Mouse (Mus musculus) midbrain, embryonic 13.5 days (tissue): ENCODE measurements at regions not wholly inside any gene's neighbourhood (a gene's known extent, or its start where the extent isn't known, plus 50 kb on each side); places are given as distances from the start of the nearest gene placed in this dataset.

ENCODE experiments used
- ATAC-seq: fragments of 200-750 bp; cut with Nextera tagmentation; 2 replicates; pipeline ENCODE4 v1.8.0; 2017; ENCODE audit warnings: mild to moderate bottlenecking, moderate TSS enrichment, moderate library complexity
- H3K27ac ChIP-seq: fragments of 300-500 bp; sonication (generic); 2 replicates; pipeline ENCODE4 v1.5.1; 2015; ENCODE audit warnings: inconsistent platforms, mild to moderate bottlenecking, moderate library complexity
- H3K27me3 ChIP-seq: fragments of 300-500 bp; sonication (generic); 2 replicates; pipeline ENCODE4 v1.6.1; 2015; ENCODE audit warnings: mild to moderate bottlenecking, inconsistent platforms
- H3K36me3 ChIP-seq: fragments of 300-500 bp; sonication (generic); 2 replicates; pipeline ENCODE4 v1.6.1; 2015; ENCODE audit warnings: mild to moderate bottlenecking, inconsistent platforms
- H3K4me1 ChIP-seq: fragments of 300-500 bp; sonication (generic); replicated peaks from 2 replicates; pipeline ENCODE4 v1.6.1; 2015; ENCODE audit warnings: inconsistent platforms
- H3K4me2 ChIP-seq: fragments of 300-500 bp; sonication (generic); replicated peaks from 2 replicates; pipeline ENCODE4 v1.6.1; 2015; ENCODE audit warnings: moderate library complexity, mild to moderate bottlenecking, inconsistent platforms
- H3K4me3 ChIP-seq: fragments of 300-500 bp; sonication (generic); replicated peaks from 2 replicates; pipeline ENCODE4 v1.5.1; 2015; ENCODE audit warnings: mild to moderate bottlenecking, inconsistent platforms
- H3K9ac ChIP-seq: fragments of 300-500 bp; sonication (generic); replicated peaks from 2 replicates; pipeline ENCODE4 v1.6.1; 2015; ENCODE audit warnings: mild to moderate bottlenecking, inconsistent platforms
- H3K9me3 ChIP-seq: fragments of 300-500 bp; sonication (generic); 2 replicates; pipeline ENCODE4 v1.6.1; 2016; ENCODE audit warnings: mild to moderate bottlenecking, inconsistent platforms
- WGBS: fragments of 180-500 bp; shearing (Covaris S2); methylation state at CpG from one replicate; pipeline ENCODE4 v1.1.7; 2015; 5-methylcytosine and 5-hydroxymethylcytosine counted together

DNA sequence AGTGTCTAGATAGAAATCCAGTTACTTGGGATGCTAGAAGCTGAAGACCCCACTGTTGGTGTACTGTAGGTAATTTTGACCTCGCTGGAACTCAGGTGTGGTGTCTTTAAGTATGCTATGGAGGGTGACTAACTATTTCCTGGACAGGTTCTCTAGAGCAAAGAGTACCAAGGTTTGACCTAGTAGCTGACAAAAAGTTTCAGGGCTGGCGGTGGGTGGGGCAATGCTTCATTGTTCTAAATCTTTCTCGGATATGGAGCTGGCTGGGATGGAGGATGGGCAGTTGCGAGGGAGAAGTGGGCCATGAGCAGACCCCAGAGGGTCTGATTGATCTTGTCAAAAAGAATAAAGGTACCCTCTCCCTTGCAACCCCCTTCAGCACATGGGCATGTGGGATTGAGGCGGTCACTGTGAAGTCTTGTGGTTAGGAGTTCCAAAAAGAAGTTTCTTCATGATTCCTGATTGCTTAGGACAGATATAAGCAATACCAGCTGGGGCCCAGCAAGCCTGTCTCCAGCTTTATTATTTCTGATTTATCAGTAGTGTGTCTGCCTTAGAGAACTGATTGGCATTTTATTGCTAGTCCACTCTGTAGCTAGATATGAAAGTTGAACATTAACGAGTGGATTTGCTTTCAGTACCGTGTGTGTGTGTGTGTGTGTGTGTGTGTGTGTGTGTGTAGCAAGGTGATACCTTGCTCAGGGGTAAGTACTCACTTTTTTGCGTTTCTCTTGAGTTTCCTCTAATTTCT, 394.9 kb downstream of the Bcl11a start:
- no peaks in the 10 kb centered on the region for H3K36me3 ChIP-seq
- no peak for ATAC-seq
- H3K9ac ChIP-seq = no peak overlapping the region

DNA sequence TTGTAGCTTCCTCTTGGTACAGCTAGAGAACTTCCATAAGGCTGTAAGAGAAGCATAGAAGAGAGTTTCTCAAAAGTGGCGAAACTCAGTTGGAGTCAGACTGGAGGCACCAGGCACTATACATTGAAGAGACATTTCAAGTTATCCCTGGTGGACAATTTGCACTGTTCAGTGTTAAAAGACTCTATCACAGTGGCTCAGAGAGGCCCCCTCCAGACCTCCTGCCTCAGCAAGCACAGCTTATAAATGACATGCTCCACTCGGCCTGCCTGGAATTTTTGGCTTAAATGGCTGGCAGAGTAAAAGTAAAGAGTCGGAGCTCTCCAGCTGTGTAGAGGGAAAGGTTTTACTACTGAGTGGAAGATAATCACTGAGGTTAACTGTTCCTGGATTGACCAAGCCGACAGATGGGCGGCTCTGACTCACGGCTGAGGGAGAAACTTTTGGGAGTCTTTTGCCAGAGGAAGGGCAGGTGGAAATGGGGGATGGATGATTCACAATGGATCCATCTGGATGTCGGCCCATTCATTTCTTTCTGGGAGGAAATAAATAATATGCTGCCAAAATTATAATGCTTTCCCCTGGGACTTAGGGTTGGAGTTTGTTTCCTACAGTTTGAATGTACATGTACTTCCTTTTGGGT, 395.6 kb downstream of the Bcl11a start:
- ATAC-seq = no peak
- no peaks in the 10 kb centered on the region for H3K4me1 ChIP-seq
- H3K27ac ChIP-seq = no peak overlapping the region
- H3K9me3 ChIP-seq = no peaks in the 10 kb centered on the region
- no peaks in the 10 kb centered on the region for H3K36me3 ChIP-seq
- WGBS = 47% methylated on average over 7 of the region's 7 CpGs
- H3K4me2 ChIP-seq = no peak overlapping the region
- H3K27me3 ChIP-seq = no peaks in the 10 kb centered on the region
- no peak overlapping the region for H3K9ac ChIP-seq
- H3K4me3 ChIP-seq = no peak overlapping the region

More for the DNA sequence above, 394.9 kb downstream of the Bcl11a start:
- Histone ChIP-seq H3K9me3 (no peaks in the 10 kb centered on the region), H3K4me3 (no peak overlapping the region), H3K4me2 (no peak overlapping the region), H3K27ac (no peak overlapping the region), H3K27me3 (no peaks in the 10 kb centered on the region), H3K4me1 (no peaks in the 10 kb centered on the region)
- WGBS = 86% methylated on average over 8 of the region's 8 CpGs

DNA sequence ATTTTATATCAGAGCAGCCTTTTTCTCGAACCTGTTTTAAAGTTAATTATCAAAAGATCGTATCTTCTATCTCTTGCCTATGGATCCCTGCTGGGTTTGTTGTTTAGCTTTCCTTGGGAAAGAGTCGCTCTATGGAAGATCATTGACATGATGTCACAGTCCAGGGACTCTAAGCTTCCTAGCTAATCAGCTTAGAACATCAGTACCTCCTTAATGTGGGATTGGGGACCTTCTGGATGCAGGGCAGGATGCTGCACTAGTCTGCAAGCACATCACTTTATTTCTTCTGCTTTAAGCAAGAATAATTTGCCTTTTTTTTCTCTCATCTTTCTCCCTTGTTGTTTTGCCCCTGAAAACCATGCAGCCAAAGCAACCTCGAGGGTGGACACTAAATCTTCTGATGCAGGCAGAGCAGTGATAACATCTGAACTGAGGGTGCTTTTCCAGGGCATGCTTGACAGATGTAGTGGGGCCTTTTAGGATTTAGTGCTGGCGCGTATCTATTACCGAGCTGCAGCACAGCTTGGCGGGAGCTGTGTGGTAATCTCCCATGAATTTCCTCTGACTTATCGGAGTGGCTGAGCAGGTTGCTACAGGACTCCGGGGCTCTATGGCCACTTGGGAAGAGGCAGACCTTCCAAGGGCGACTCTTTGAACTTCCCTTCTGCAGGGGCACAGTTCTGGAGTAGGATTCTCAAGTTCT, 425.0 kb downstream of the Bcl11a start:
- H3K36me3 ChIP-seq = no peaks in the 10 kb centered on the region
- no peaks in the 10 kb centered on the region for H3K27me3 ChIP-seq
- no peak overlapping the region for H3K4me3 ChIP-seq
- 21% methylated on average over 11 of the region's 11 CpGs for WGBS
- no peak for ATAC-seq
- H3K4me1 ChIP-seq = 0 out of 2 replicates have a peak, but pooled peaks cover 5% of the 10 kb centered on the region
- no peaks in the 10 kb centered on the region for H3K9me3 ChIP-seq
- H3K4me2 ChIP-seq = no peak overlapping the region
- no peak overlapping the region for H3K9ac ChIP-seq
- H3K27ac ChIP-seq = no peak overlapping the region

DNA sequence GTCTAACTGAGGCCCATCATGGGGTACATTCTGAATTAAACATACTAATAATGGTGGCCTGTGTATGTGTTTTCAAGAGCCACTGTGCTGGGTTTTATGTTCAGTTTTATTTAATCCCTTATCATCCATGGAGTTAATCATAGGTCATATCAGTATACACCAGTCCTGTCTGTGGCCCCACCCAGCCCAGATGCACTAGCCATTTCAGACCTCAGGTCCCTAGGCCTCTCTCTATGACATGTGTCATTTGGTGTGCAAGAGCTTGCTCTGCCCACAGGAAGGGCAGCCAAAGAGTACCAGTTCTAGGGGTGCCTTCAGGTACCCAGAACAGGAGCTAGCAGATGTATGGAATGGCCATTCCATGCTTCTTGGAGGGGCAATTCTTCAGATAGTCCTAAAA, 437.7 kb downstream of the Bcl11a start:
- Histone ChIP-seq H3K9ac (no peak overlapping the region), H3K27ac (no peak overlapping the region), H3K9me3 (no peaks in the 10 kb centered on the region), H3K27me3 (no peaks in the 10 kb centered on the region), H3K4me3 (no peak overlapping the region), H3K4me2 (no peak overlapping the region), H3K4me1 (no peaks in the 10 kb centered on the region), H3K36me3 (no peaks in the 10 kb centered on the region)
- ATAC-seq = no peak

DNA sequence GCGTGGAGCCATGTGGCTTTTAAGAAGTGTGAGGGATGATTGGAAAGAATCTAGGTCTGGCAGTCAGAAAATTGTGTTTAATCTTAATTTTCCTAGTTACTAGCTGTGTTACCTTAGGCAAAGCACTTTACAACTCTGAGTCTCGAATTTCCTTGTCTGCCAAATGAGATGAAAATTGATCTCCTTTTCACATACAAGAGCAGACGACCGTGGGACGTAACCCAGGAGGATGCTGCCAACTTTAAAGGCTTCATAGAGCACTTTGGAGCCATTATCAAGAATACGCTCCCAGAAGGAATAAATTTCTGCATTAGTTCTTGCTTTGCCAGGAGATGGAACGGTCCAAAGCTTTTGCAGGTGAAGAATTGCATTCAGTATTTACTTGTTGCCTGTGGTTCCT, 457.6 kb downstream of the Bcl11a start:
- Histone ChIP-seq H3K9me3 (no peaks in the 10 kb centered on the region), H3K27me3 (no peaks in the 10 kb centered on the region), H3K4me3 (no peak overlapping the region), H3K36me3 (no peaks in the 10 kb centered on the region), H3K4me1 (no peaks in the 10 kb centered on the region), H3K27ac (no peak overlapping the region), H3K4me2 (no peak overlapping the region), H3K9ac (no peak overlapping the region)
- WGBS = 79% methylated on average over 7 of the region's 7 CpGs
- no peak for ATAC-seq

DNA sequence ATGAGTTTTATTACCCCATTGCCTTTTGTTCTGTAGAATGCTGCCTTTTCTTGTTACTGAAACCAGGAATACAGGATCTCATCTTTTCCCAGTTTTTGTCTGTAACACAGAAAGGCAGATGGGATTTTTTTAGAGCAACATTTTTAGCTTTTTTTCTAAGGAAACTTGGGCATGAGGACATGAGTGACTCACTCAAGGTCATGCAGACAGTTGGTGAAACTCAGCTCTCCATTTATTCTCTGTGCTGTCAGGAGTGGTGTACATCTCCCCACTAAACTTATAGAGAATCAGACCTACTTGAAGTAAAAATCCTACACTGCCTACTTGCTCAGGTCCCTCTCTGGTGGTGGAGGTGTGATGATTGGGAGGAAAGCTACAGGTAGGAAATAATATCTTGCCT, 459.9 kb downstream of the Bcl11a start:
- Histone ChIP-seq H3K36me3 (no peaks in the 10 kb centered on the region), H3K27me3 (no peaks in the 10 kb centered on the region), H3K4me2 (no peak overlapping the region), H3K9ac (no peak overlapping the region), H3K9me3 (no peaks in the 10 kb centered on the region), H3K27ac (no peak overlapping the region), H3K4me1 (no peaks in the 10 kb centered on the region), H3K4me3 (no peak overlapping the region)
- ATAC-seq = no peak

DNA sequence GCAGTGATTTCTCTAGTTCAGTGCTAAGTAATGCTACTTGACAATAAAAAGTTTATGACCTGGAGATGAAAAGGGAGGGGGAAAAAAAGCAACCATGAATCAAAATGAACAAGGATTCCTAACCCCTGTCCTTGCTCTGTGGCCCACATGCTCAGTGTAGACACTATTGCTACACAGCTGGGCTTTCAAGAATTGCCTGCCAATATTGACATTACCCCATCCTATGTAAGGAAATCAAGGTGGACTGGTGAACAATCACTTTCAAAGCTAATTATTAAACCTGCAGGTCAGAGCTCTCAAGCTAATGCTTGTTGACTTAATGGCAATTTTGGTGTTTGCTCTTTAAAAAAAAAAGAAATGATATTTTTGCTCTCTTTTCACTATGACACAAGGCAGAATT, 491.8 kb downstream of the Bcl11a start:
- Histone ChIP-seq H3K9ac (no peak overlapping the region), H3K4me3 (no peak overlapping the region), H3K4me1 (no peaks in the 10 kb centered on the region), H3K27me3 (no peaks in the 10 kb centered on the region), H3K27ac (no peak overlapping the region), H3K36me3 (no peaks in the 10 kb centered on the region), H3K4me2 (no peak overlapping the region), H3K9me3 (no peaks in the 10 kb centered on the region)
- ATAC-seq = no peak

DNA sequence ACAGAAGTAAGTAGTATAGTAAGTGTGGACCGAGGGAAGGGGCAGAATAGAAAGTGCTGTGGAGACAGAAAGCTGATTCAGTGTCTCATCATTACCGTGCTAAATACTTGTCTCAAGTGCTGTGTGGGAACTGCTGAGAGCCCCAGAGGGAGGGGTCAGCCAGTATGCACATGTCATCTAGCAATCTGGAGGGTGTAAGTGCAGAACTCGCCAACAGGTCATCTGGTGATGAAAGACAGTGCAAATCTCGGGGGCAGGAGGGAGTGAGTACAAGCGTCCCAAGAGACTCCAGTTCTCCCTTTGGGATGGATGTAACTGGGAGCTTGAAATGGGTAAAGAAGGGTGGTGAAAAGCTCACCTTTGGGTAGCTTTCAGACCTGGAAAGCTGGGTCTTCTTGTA, 535.7 kb downstream of the Bcl11a start:
- 76% methylated on average over 5 of the region's 5 CpGs for WGBS
- Histone ChIP-seq H3K9ac (no peak overlapping the region), H3K4me1 (no peaks in the 10 kb centered on the region), H3K4me2 (no peak overlapping the region), H3K9me3 (no peaks in the 10 kb centered on the region), H3K36me3 (no peaks in the 10 kb centered on the region), H3K27ac (no peak overlapping the region), H3K27me3 (no peaks in the 10 kb centered on the region), H3K4me3 (no peak overlapping the region)
- ATAC-seq = no peak

DNA sequence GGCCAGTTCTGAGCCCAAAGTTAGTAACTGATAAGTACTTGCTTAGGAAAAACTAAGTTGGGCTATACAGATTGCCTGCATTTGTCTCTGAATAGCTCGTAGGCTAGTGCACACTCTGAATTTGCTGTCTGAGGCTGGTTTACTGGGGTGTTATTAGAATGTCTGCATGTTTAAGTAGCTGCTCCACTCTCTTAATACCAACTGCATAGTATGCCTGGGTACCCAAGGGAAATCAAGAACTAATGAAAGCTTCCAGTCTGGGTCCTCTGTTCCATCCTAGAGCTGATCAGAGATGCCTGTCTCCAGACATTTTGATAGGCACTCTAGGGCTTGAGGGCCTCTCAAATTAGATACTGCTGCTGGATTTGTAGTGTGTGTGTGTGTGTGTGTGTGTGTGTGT, 537.6 kb downstream of the Bcl11a start:
- H3K27ac ChIP-seq = no peak overlapping the region
- H3K27me3 ChIP-seq = no peaks in the 10 kb centered on the region
- no peaks in the 10 kb centered on the region for H3K9me3 ChIP-seq
- 70% methylated on average over 1 of the region's 1 CpGs for WGBS
- ATAC-seq = no peak
- no peak overlapping the region for H3K4me2 ChIP-seq
- H3K36me3 ChIP-seq = no peaks in the 10 kb centered on the region
- H3K9ac ChIP-seq = no peak overlapping the region
- no peaks in the 10 kb centered on the region for H3K4me1 ChIP-seq
- no peak overlapping the region for H3K4me3 ChIP-seq

DNA sequence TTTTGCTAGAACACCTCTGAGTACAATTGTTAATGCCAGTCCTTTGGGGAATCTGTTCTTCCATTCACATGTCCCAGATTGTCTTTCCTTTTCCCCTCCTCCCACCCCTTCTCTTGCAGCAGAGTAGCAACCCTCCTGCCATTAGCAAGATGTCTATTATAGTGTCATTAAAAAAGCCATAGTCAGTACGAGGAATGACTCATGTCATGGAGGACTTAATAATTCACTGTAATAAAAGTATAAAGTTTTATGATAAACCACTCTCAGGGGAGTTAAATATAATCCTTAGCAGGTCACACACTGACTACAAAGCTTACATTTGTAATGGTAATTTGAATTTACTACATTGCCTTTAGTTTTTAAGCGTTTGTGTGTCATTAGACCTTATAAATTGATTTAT, 540.7 kb downstream of the Bcl11a start:
- no peak for ATAC-seq
- Histone ChIP-seq H3K9ac (no peak overlapping the region), H3K27me3 (no peaks in the 10 kb centered on the region), H3K36me3 (no peaks in the 10 kb centered on the region), H3K27ac (no peak overlapping the region), H3K4me1 (no peaks in the 10 kb centered on the region), H3K4me2 (no peak overlapping the region), H3K9me3 (no peaks in the 10 kb centered on the region), H3K4me3 (no peak overlapping the region)
- 70% methylated on average over 2 of the region's 2 CpGs for WGBS

DNA sequence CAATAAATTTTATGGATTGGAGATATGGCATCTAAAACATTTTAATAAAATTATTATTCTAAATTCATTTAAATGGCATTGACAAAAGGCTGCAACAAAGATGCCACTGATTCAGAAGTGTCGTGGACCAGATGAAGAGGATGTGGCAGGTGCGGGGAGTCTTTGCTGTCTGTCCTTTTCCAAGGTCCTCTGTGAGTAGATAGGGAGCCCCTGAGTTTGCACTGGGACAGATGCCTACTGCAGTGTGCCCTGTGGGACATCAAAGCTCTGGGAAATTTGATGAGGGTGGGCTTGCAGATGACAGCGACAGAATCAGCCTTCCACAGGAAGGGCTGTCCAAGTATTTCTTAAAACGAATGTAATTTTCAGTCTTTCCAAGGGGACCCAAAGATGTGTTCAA, 541.2 kb downstream of the Bcl11a start:
- H3K36me3 ChIP-seq = no peaks in the 10 kb centered on the region
- H3K9me3 ChIP-seq = no peaks in the 10 kb centered on the region
- no peak overlapping the region for H3K4me3 ChIP-seq
- ATAC-seq = no peak
- no peak overlapping the region for H3K4me2 ChIP-seq
- H3K9ac ChIP-seq = no peak overlapping the region
- no peak overlapping the region for H3K27ac ChIP-seq
- no peaks in the 10 kb centered on the region for H3K27me3 ChIP-seq
- no peaks in the 10 kb centered on the region for H3K4me1 ChIP-seq
- WGBS = 84% methylated on average over 4 of the region's 4 CpGs

DNA sequence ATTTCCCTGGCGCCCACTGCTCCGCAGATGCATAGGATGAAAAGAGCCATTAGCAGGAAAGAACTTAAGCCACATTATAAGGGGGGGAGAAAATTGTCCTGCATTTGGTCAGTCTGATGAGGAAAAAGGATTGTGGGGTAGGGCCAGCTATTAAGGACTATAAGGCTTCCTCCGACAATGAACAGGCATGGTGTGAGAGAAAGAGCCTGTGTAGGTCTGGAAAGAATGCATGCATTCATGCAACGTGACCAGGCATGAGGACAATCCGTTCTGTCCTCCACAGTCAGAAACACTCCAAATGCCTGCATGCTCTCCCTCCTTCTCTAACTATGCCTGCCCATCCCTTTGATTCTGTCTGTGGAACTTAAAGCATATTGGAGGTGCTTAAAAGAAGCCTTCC, 550.8 kb downstream of the Bcl11a start:
- 51% methylated on average over 5 of the region's 5 CpGs for WGBS

More for the DNA sequence above, 550.8 kb downstream of the Bcl11a start:
- Histone ChIP-seq H3K4me1 (0 out of 2 replicates have a peak, but pooled peaks cover 3% of the 10 kb centered on the region), H3K9ac (no peak overlapping the region), H3K9me3 (no peaks in the 10 kb centered on the region), H3K36me3 (no peaks in the 10 kb centered on the region), H3K4me2 (no peak overlapping the region), H3K4me3 (no peak overlapping the region), H3K27ac (no peak overlapping the region), H3K27me3 (no peaks in the 10 kb centered on the region)
- ATAC-seq = no peak
